Mouse (Mus musculus): ENCODE measurements at regions not wholly inside any gene's neighbourhood (a gene's known extent, or its start where the extent isn't known, plus 50 kb on each side); places are given as distances from the start of the nearest gene placed in this dataset.

- Histone ChIP-seq H3K9me3 (replicated peaks; ENCODE audit: low read length) (peaks cover 3% of the 10 kb centered on the region), H3K27me3 (replicated peaks) (no peaks in the 10 kb centered on the region), H3K4me2 (ENCODE audit: insufficient read depth, low read depth, poor library complexity, severe bottlenecking) (no peak overlapping the region), H3K4me1 (ENCODE audit: control insufficient read depth in 1 of 2, insufficient read depth in 2 of 2) (no peaks in the 10 kb centered on the region; a peak in 1 of 4 replicates), H3K36me3 (replicated peaks in 1 of 2; ENCODE audit: control insufficient read depth in 1 of 2, insufficient read depth in 1 of 2, low read length in 1 of 2) (no peaks in the 10 kb centered on the region), H3K27ac (ENCODE audit: insufficient read depth, low read depth) (no peak overlapping the region), H3K9ac (ENCODE audit: insufficient read depth, low read depth) (no peak overlapping the region), H3K79me2 (replicated peaks; ENCODE audit: control insufficient read depth, extremely low read depth, insufficient read depth, poor library complexity, severe bottlenecking) (no peaks in the 10 kb centered on the region), H3K4me3 (replicated peaks in 1 of 3; ENCODE audit: low read depth in 2 of 3, low read length in 2 of 3, poor library complexity in 1 of 3) (no peak overlapping the region)
- in situ Hi-C loops (cut with MboI; ENCODE audit: low pct_ligation_motif_present, low pct_unique_long_range_greater_than_20kb, low sequenced_read_pairs) (no loop called here), dilution Hi-C loops (cut with MboI; ENCODE audit: extremely low pct_ligation_motif_present, extremely low pct_unique_long_range_greater_than_20kb, low sequenced_read_pairs) (no loop called here)
- peak; percentile 35 for DNase-seq (ENCODE audit: extremely low read depth)
- TF ChIP-seq MEF2A (IDR thresholded peaks at IDR 0.05; ENCODE audit: borderline replicate concordance, low read depth, low read length) (no peak), ZC3H11A (IDR thresholded peaks at IDR 0.05; ENCODE audit: low read depth, low read length) (no peak), ZNF384 (IDR thresholded peaks at IDR 0.05; ENCODE audit: low read depth, low read length) (no peak), JUND (conservative IDR thresholded peaks at IDR 0.05; ENCODE audit: low read depth, low read length) (no peak), MAFK (IDR thresholded peaks at IDR 0.05; ENCODE audit: insufficient replicate concordance, low read length) (peak; percentile 59; the same call in 1 of the 2 replicates), TBP (conservative IDR thresholded peaks at IDR 0.05; ENCODE audit: low read depth, low read length) (no peak), TCF12 (IDR thresholded peaks at IDR 0.05; ENCODE audit: low read depth, low read length) (no peak), EP300 (IDR thresholded peaks at IDR 0.05; ENCODE audit: low read length) (peak; percentile 47), CTCF (conservative IDR thresholded peaks at IDR 0.05 in 1 of 2, IDR thresholded peaks at IDR 0.05 in 1 of 2; ENCODE audit: low read depth in 2 of 2, low read length in 2 of 2) (no peak)
Measured at GRCm38 (mm10) chr10:112851997-112852396, 76.8 kb downstream of the Atxn7l3b start.

GRCm38 (mm10) chr10:112846225-112846624 is 82.6 kb downstream of the Atxn7l3b start:
- no peak overlapping the region for H3K27ac ChIP-seq (ENCODE audit: insufficient read depth, low read depth)
- no peaks in the 10 kb centered on the region for H3K79me2 ChIP-seq (replicated peaks; ENCODE audit: control insufficient read depth, extremely low read depth, insufficient read depth, poor library complexity, severe bottlenecking)
- no peaks in the 10 kb centered on the region for H3K4me1 ChIP-seq (ENCODE audit: control insufficient read depth in 1 of 2, insufficient read depth in 2 of 2)
- no peak overlapping the region for H3K4me3 ChIP-seq (replicated peaks in 1 of 3; ENCODE audit: low read depth in 2 of 3, low read length in 2 of 3, poor library complexity in 1 of 3)
- H3K9me3 ChIP-seq (replicated peaks; ENCODE audit: low read length): peaks cover 3% of the 10 kb centered on the region
- in situ Hi-C loops (cut with MboI; ENCODE audit: low pct_ligation_motif_present, low pct_unique_long_range_greater_than_20kb, low sequenced_read_pairs) (no loop called here), dilution Hi-C loops (cut with MboI; ENCODE audit: extremely low pct_ligation_motif_present, extremely low pct_unique_long_range_greater_than_20kb, low sequenced_read_pairs) (no loop called here)
- peak; percentile 17 for DNase-seq (ENCODE audit: extremely low read depth)
- no peak overlapping the region for H3K9ac ChIP-seq (ENCODE audit: insufficient read depth, low read depth)
- no peak overlapping the region for H3K4me2 ChIP-seq (ENCODE audit: insufficient read depth, low read depth, poor library complexity, severe bottlenecking)
- no peaks in the 10 kb centered on the region for H3K27me3 ChIP-seq (replicated peaks)
- no peaks in the 10 kb centered on the region for H3K36me3 ChIP-seq (replicated peaks in 1 of 2; ENCODE audit: control insufficient read depth in 1 of 2, insufficient read depth in 1 of 2, low read length in 1 of 2)
- TF ChIP-seq MAZ (IDR thresholded peaks at IDR 0.05; ENCODE audit: low read depth, low read length) (no peak), GABPA (IDR thresholded peaks at IDR 0.05; ENCODE audit: insufficient replicate concordance, low read depth, low read length) (no peak), CTCF (conservative IDR thresholded peaks at IDR 0.05 in 1 of 2, IDR thresholded peaks at IDR 0.05 in 1 of 2; ENCODE audit: low read depth in 2 of 2, low read length in 2 of 2) (peak in 1 of 2 experiments; percentile 61; a peak in 2 of 4 replicates), POLR2AphosphoS2 (IDR thresholded peaks at IDR 0.05; ENCODE audit: low read depth, low read length) (no peak), RAD21 (IDR thresholded peaks at IDR 0.05; ENCODE audit: low read depth, low read length) (peak; percentile 78), PAX5 (IDR thresholded peaks at IDR 0.05; ENCODE audit: low read length) (no peak), SMC3 (IDR thresholded peaks at IDR 0.05; ENCODE audit: low read depth, low read length) (peak; percentile 34), TCF12 (IDR thresholded peaks at IDR 0.05; ENCODE audit: low read depth, low read length) (no peak), ELF1 (IDR thresholded peaks at IDR 0.05; ENCODE audit: low read depth, low read length) (no peak), CHD1 (IDR thresholded peaks at IDR 0.05; ENCODE audit: low read depth, low read length) (no peak)
